Comparison of ENCODE assay signal across 12 mouse cellular contexts in the genomic region with DNA sequence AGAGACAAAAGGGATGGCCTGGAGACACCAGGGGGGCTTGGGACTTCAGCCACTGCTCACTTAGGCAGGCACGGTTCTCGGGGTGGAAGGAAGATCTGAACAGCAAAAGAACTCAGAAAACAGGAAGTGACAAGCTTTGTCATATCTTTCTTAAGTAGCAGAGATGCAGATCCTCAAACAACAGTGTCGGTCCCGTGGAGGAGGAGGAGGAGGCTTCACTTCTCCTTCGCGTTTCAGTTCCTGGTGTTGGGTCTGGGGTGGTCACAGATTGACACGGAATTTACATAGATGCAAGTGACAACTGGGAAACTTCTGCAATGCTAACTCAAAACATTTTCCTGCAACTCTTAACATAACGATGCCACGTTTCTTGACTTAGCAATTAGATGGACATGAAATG. TPM values are rescaled to one million over a fixed set of nuclear protein-coding genes. Genes with fewer than 3 reads are reported as not detected.
DNase-seq lines count a peak whose midpoint lies in the region; ATAC-seq lines count a peak whose summit lies in the region.
"Had no signal": no experiment of that assay in that cellular context is flagged by ENCODE, and none has a peak within 500 bp of the region (broad histone marks: within the 10 kb centered on the region; RNA-seq: fewer than 3 reads in every experiment).

No protein-coding gene starts in this region.

- peak; percentile 94 for ATAC-seq in granulocyte monocyte progenitor cell, adult 5-6 weeks (replicated peaks; ENCODE audit: poor library complexity, severe bottlenecking)
- ATAC-seq in hindbrain, embryonic 13.5 days (ENCODE audit: low FRiP score), result no peak
- ATAC-seq in forebrain, embryonic 13.5 days, result no peak

- H3K4me1 ChIP-seq in hindbrain, embryonic 13.5 days (replicated peaks), result no peaks in the 10 kb centered on the region
- H3K4me1 ChIP-seq in forebrain, embryonic 13.5 days, result no peaks in the 10 kb centered on the region
- H3K4me1 ChIP-seq: heart, embryonic 10.5 days had no signal

- intact Hi-C loops in heart, postnatal 14 days (cut with DNase I), result no loop called here

- 0 out of 2 replicates have a peak, but pooled peaks cover 5% of the 10 kb centered on the region for H3K27me3 ChIP-seq in hindbrain, embryonic 13.5 days
- H3K27me3 ChIP-seq in forebrain, embryonic 13.5 days, result no peaks in the 10 kb centered on the region

- H3K4me3 ChIP-seq in hindbrain, embryonic 13.5 days, result no peak overlapping the region
- no peak overlapping the region for H3K4me3 ChIP-seq in forebrain, embryonic 13.5 days
- H3K4me3 ChIP-seq: heart, embryonic 10.5 days had no signal

- no peaks in the 10 kb centered on the region for H3K9me3 ChIP-seq in hindbrain, embryonic 13.5 days
- no peaks in the 10 kb centered on the region for H3K9me3 ChIP-seq in forebrain, embryonic 13.5 days (replicated peaks)
- H3K9me3 ChIP-seq: heart, embryonic 10.5 days had no signal

- H3K9ac ChIP-seq in hindbrain, embryonic 13.5 days, result no peak overlapping the region
- no peak overlapping the region for H3K9ac ChIP-seq in forebrain, embryonic 13.5 days

- H3K36me3 ChIP-seq in hindbrain, embryonic 13.5 days, result no peaks in the 10 kb centered on the region
- H3K36me3 ChIP-seq in forebrain, embryonic 13.5 days (ENCODE audit: poor library complexity, severe bottlenecking), result no peaks in the 10 kb centered on the region
- H3K36me3 ChIP-seq: heart, embryonic 10.5 days had no signal

- WGBS in hindbrain, embryonic 13.5 days, result 81% methylated on average over 9 of the region's 9 CpGs
- WGBS in forebrain, embryonic 13.5 days, result 76% methylated on average over 9 of the region's 9 CpGs

- H3K4me2 ChIP-seq in hindbrain, embryonic 13.5 days, result no peak overlapping the region
- H3K4me2 ChIP-seq in forebrain, embryonic 13.5 days, result no peak overlapping the region

- peak; percentile 95 for DNase-seq in heart, adult 11 months
- no peak for DNase-seq in heart, postnatal 14 days
- peak; percentile 73 to 83 for DNase-seq in B cell, adult 2 months
- DNase-seq in skeletal muscle tissue, adult 2 months (ENCODE audit: low read depth, low spot score), result peak; percentile 50
- DNase-seq in heart, adult 8-10 months (ENCODE audit: low spot score), result no peak
- DNase-seq: cerebellum, postnatal 36 days; kidney, adult 9 months; retina, postnatal 1 day had no signal

- no peak overlapping the region for H3K27ac ChIP-seq in hindbrain, embryonic 13.5 days
- H3K27ac ChIP-seq in forebrain, embryonic 13.5 days, result no peak overlapping the region
- H3K27ac ChIP-seq: heart, embryonic 10.5 days had no signal

RNA-seq across cellular contexts. Expression of a gene that starts 54.7 kb away (rescaled TPM):
- total RNA-seq in heart, postnatal 14 days (2021), result 10 to 100 TPM; 11.8 to 12.0 TPM
- 0.04 TPM in 1 of 2 replicates, not detected in the other for total RNA-seq in granulocyte monocyte progenitor cell, adult 5-6 weeks (2014; fragmentation: Nextera tagmentation)
- total RNA-seq in granulocyte monocyte progenitor cell, adult 5-6 weeks (2017), result 0.13 TPM in 1 of 2 replicates, not detected in the other
- 71.0 and 75.9 TPM in 2 replicates for polyA plus RNA-seq in hindbrain, embryonic 13.5 days (2015; fragmentation: Nextera tagmentation; extraction: Ambion mirVana)
- polyA plus RNA-seq in forebrain, embryonic 13.5 days (2015; fragmentation: Nextera tagmentation; extraction: Ambion mirVana), result 54.3 and 55.7 TPM in 2 replicates
- 10 to 100 TPM; 10.7 to 18.6 (median 13.4) TPM for total RNA-seq in heart, adult 8-10 months (2022)

Comparison
In these comparisons a context has a peak if more than half of its experiments do, and no peak if none do; other contexts are left out.
1. DNase-seq: peak in heart, adult 11 months (single experiment), B cell, adult 2 months (2 of 2) and skeletal muscle tissue, adult 2 months (single experiment); none in heart, postnatal 14 days (0 of 2) and heart, adult 8-10 months (single experiment).
2. RNA of a gene that starts 54.7 kb away (total RNA-seq): 10.7 to 18.6 TPM in heart, adult 8-10 months and 11.8 to 12.0 TPM in heart, postnatal 14 days; 0.04 to 0.13 TPM in granulocyte monocyte progenitor cell, adult 5-6 weeks; every median in the first group is over 10 times any median in the second.